In the genomic region with DNA sequence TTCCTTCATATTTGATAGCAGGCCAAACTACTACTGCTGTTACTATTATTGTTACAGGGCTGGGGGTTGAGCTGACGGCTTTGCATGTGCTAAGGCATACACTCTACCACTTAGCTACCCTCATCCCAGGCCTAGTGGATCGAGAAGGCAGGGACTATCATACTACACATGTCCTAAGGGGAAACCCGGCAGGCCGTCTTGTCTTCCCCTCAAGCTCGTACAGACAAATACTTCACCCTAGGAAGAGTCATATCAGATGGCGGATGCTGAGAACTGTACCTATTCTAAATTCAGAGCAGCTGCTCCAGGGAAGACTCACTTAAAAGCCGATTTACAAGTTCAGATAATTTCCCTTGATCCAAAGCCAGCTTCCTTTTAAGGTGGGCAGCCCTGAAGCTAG, we compare ENCODE assay signal across 10 mouse cellular contexts. TPM values are rescaled to one million over a fixed set of nuclear protein-coding genes. Genes with fewer than 3 reads are reported as not detected.
A peak's percentile ranks its signal among the peaks of the same experiment; 100 is the strongest.
DNase-seq lines count a peak whose midpoint lies in the region; ATAC-seq and TF ChIP-seq lines count a peak whose summit lies in the region.
"Had no signal": no experiment of that assay in that cellular context is flagged by ENCODE, and none has a peak within 500 bp of the region (broad histone marks: within the 10 kb centered on the region; RNA-seq: fewer than 3 reads in every experiment).

No protein-coding gene starts in this region.

- H3K4me1 ChIP-seq in heart, embryonic 15.5 days (replicated peaks): peaks cover 21% of the 10 kb centered on the region
- H3K4me1 ChIP-seq in forebrain, embryonic 13.5 days: peaks cover 46% of the 10 kb centered on the region
- H3K4me1 ChIP-seq in limb, embryonic 14.5 days (ENCODE audit: control insufficient read depth, insufficient read depth, low read length): peaks cover 25% of the 10 kb centered on the region
- H3K4me1 ChIP-seq: liver, embryonic 15.5 days had no signal

- no peaks in the 10 kb centered on the region for H3K36me3 ChIP-seq in heart, embryonic 15.5 days
- no peaks in the 10 kb centered on the region for H3K36me3 ChIP-seq in forebrain, embryonic 13.5 days (ENCODE audit: poor library complexity, severe bottlenecking)
- H3K36me3 ChIP-seq in limb, embryonic 14.5 days (ENCODE audit: control insufficient read depth, insufficient read depth, low read length): no peaks in the 10 kb centered on the region
- H3K36me3 ChIP-seq: liver, embryonic 15.5 days had no signal

- peak overlapping the region; percentile 56 for H3K27ac ChIP-seq in heart, embryonic 15.5 days
- H3K27ac ChIP-seq in forebrain, embryonic 13.5 days: peak overlapping the region; percentile 72
- peak overlapping the region; percentile 52 for H3K27ac ChIP-seq in limb, embryonic 14.5 days (replicated peaks; ENCODE audit: low read depth, low read length)
- H3K27ac ChIP-seq: liver, embryonic 15.5 days had no signal

- no peak for DNase-seq in heart, adult 18-20 months
- DNase-seq in brain, embryonic 14.5 days (ENCODE audit: low read depth): peak; percentile 31
- DNase-seq in limb, embryonic 14.5 days (ENCODE audit: low spot score): no peak
- DNase-seq in embryo, embryonic 11 days: no peak
- DNase-seq in right cerebral cortex, adult 18-20 months: no peak
- DNase-seq in cerebellum, postnatal 4 days (ENCODE audit: low spot score in 2 of 2): no peak
- DNase-seq: thymus, adult 2 months had no signal

- no peak for TF ChIP-seq POLR2A in brain, embryonic 14.5 days (IDR thresholded peaks at IDR 0.05; ENCODE audit: borderline replicate concordance, extremely low read depth, insufficient read depth, insufficient read length, poor library complexity, severe bottlenecking)
- TF ChIP-seq POLR2A in limb, embryonic 14.5 days (IDR thresholded peaks at IDR 0.05; ENCODE audit: borderline replicate concordance, extremely low read depth, insufficient read depth, insufficient read length): no peak

- no peak overlapping the region for H3K9ac ChIP-seq in heart, embryonic 15.5 days
- peak overlapping the region; percentile 34; the same call in 1 of the 2 replicates for H3K9ac ChIP-seq in forebrain, embryonic 13.5 days
- H3K9ac ChIP-seq in limb, embryonic 14.5 days (ENCODE audit: low read depth, low read length, severe bottlenecking): no peak overlapping the region
- H3K9ac ChIP-seq: liver, embryonic 15.5 days had no signal

- H3K27me3 ChIP-seq in heart, embryonic 15.5 days: 0 out of 2 replicates have a peak, but pooled peaks cover 2% of the 10 kb centered on the region
- no peaks in the 10 kb centered on the region for H3K27me3 ChIP-seq in forebrain, embryonic 13.5 days
- H3K27me3 ChIP-seq in limb, embryonic 14.5 days (ENCODE audit: control insufficient read depth, insufficient read depth, low read length): no peaks in the 10 kb centered on the region

- H3K4me3 ChIP-seq in heart, embryonic 15.5 days: no peak overlapping the region
- no peak overlapping the region for H3K4me3 ChIP-seq in forebrain, embryonic 13.5 days
- no peak overlapping the region for H3K4me3 ChIP-seq in limb, embryonic 14.5 days (replicated peaks; ENCODE audit: low read length)
- H3K4me3 ChIP-seq: liver, embryonic 15.5 days had no signal

- ATAC-seq in heart, embryonic 15.5 days (replicated peaks; ENCODE audit: insufficient number of reproducible peaks, insufficient read depth, low FRiP score, low read depth): no peak
- ATAC-seq in forebrain, embryonic 13.5 days: no peak
- no peak for ATAC-seq in limb, embryonic 14.5 days (ENCODE audit: low FRiP score, low read depth)

- WGBS in heart, embryonic 15.5 days: 42% methylated on average over 7 of the region's 7 CpGs
- 70% methylated on average over 7 of the region's 7 CpGs for WGBS in forebrain, embryonic 13.5 days
- 45% methylated on average over 7 of the region's 7 CpGs for WGBS in limb, embryonic 14.5 days

- H3K9me3 ChIP-seq in heart, embryonic 15.5 days (replicated peaks): no peaks in the 10 kb centered on the region
- H3K9me3 ChIP-seq in forebrain, embryonic 13.5 days (replicated peaks): no peaks in the 10 kb centered on the region
- no peaks in the 10 kb centered on the region for H3K9me3 ChIP-seq in limb, embryonic 14.5 days (ENCODE audit: control insufficient read depth, low read length)
- H3K9me3 ChIP-seq: liver, embryonic 15.5 days had no signal

- no peak for TF ChIP-seq CTCF in brain, embryonic 14.5 days (IDR thresholded peaks at IDR 0.05; ENCODE audit: borderline replicate concordance, extremely low read depth, insufficient read depth, insufficient read length)

- H3K4me2 ChIP-seq in heart, embryonic 15.5 days: 0 out of 2 replicates have a peak overlapping the region, but pooled peaks have one; percentile 7
- H3K4me2 ChIP-seq in forebrain, embryonic 13.5 days: peak overlapping the region; percentile 35
- peak overlapping the region; percentile 4 for H3K4me2 ChIP-seq in limb, embryonic 14.5 days (replicated peaks; ENCODE audit: low read depth, low read length, severe bottlenecking)
- H3K4me2 ChIP-seq: liver, embryonic 15.5 days had no signal

RNA-seq across cellular contexts. Expression of gene Atxn1, which starts 40.8 kb away (rescaled TPM):
- 8.1 and 8.4 TPM in 2 replicates for polyA plus RNA-seq in heart, embryonic 15.5 days (2015; fragmentation: Nextera tagmentation; extraction: Ambion mirVana)
- 10 to 100 TPM; 28.5 to 34.3 TPM for total RNA-seq in heart, adult 18-20 months (2021)
- polyA plus RNA-seq in brain, embryonic 14.5 days (2012; rRNA removed): 9.2 and 11.0 TPM in 2 replicates
- 7.7 and 8.7 TPM in 2 replicates for polyA plus RNA-seq in forebrain, embryonic 13.5 days (2015; fragmentation: Nextera tagmentation; extraction: Ambion mirVana)
- 5.3 and 6.4 TPM in 2 replicates for polyA plus RNA-seq in limb, embryonic 14.5 days (2012; rRNA removed)
- 3.3 and 3.4 TPM in 2 replicates for polyA plus RNA-seq in limb, embryonic 14.5 days (2014; fragmentation: Nextera tagmentation; extraction: Ambion mirVana)
